Mouse (Mus musculus): ENCODE data around the gene Scd2. TPM values are rescaled to one million over a fixed set of nuclear protein-coding genes. Genes with fewer than 3 reads are reported as not detected.

The Scd2 gene
- total and polyA plus RNA-seq, 2 experiments from 2014 or later, result 210 to 696 TPM

DNA sequence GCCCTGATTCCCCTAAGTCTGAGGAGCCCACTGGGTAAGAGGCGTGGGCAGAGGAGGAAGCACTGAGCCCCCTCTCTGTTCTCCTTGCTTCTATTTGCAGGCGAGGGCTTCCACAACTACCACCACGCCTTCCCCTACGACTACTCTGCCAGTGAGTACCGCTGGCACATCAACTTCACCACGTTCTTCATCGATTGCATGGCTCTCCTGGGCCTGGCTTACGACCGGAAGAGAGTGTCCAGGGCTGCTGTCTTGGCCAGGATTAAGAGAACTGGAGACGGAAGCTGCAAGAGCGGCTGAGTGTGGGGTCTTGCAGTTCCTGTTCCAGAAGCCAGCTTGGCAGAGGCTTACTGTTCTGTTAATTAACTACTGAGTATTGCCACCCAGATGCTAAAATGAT lies 9.4 kb downstream of the Scd2 start:
- no peak for ATAC-seq
- Histone ChIP-seq H3K27me3 (ENCODE audit: insufficient read depth, low read length) (no peaks in the 10 kb centered on the region), H3K4me1 (ENCODE audit: insufficient read depth) (peaks cover 25% of the 10 kb centered on the region; the same call in 1 of the 2 replicates), H3K9me3 (ENCODE audit: low read length) (no peaks in the 10 kb centered on the region), H3K4me2 (ENCODE audit: low read depth) (no peak overlapping the region), H3K4me3 (ENCODE audit: low read depth, low read length) (no peak overlapping the region), H3K36me3 (ENCODE audit: insufficient read depth) (peaks cover 86% of the 10 kb centered on the region), H3K9ac (no peak overlapping the region), H3K27ac (ENCODE audit: low read depth, low read length) (0 out of 2 replicates have a peak overlapping the region, but pooled peaks have one; percentile 35)
- WGBS, result 64% methylated on average over 11 of the region's 11 CpGs
- DNase-seq, result peak; percentile 42
- no peak for TF ChIP-seq CTCF (IDR thresholded peaks at IDR 0.05; ENCODE audit: low read depth)

DNA sequence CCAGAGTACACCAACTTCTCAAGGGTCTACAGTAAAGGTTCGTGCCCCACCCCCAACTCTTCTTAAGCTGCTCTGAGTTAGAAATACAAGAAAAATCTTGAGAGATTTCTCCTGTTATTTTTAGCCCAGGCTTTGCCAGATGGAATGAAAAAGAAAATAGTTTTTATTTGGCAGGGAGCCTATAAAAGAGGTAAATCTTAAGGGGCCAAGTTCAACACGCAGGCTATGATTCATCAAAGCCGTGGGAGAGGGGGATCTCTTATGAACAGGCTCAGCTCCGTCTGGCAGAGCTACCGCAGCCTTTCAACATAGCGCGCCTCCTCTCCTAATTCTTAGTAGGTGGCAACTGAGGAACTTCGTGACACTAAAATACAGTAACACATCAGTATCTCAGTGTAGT lies 10.0 kb downstream of the Scd2 start:
- Histone ChIP-seq H3K4me2 (ENCODE audit: low read depth) (no peak overlapping the region), H3K4me1 (ENCODE audit: insufficient read depth) (peaks cover 20% of the 10 kb centered on the region; the same call in 1 of the 2 replicates), H3K9ac (no peak overlapping the region), H3K4me3 (ENCODE audit: low read depth, low read length) (no peak overlapping the region), H3K9me3 (ENCODE audit: low read length) (no peaks in the 10 kb centered on the region), H3K27me3 (ENCODE audit: insufficient read depth, low read length) (no peaks in the 10 kb centered on the region), H3K27ac (ENCODE audit: low read depth, low read length) (no peak overlapping the region), H3K36me3 (ENCODE audit: insufficient read depth) (peaks cover 85% of the 10 kb centered on the region)
- ATAC-seq, result no peak
- WGBS, result 55% methylated on average over 8 of the region's 8 CpGs
- TF ChIP-seq CTCF (IDR thresholded peaks at IDR 0.05; ENCODE audit: low read depth), result no peak
- peak; percentile 16 for DNase-seq

DNA sequence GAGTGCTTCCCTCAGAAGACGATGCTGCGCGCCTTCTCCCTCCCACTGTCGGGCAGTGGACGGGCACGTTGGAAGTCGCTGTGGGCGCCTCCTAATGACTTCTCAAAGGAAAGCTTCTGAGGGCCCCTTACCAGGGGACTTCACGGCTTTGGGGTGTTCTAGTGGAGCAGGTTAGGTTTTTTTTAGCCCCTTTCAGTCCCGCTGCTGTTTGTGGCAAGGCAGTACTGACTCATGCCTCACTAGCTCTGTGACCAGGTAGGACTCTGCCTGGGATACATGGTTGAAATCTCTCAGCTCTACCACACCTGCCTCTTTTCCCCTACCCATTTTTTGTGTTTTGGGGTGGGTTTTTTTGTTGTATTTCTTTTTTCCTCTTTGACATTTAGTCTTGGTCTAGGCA lies 10.9 kb downstream of the Scd2 start:
- no peak for ATAC-seq
- no peak overlapping the region for H3K4me2 ChIP-seq (ENCODE audit: low read depth)
- no peak overlapping the region for H3K9ac ChIP-seq
- 75% methylated on average over 10 of the region's 10 CpGs for WGBS
- H3K36me3 ChIP-seq (ENCODE audit: insufficient read depth), result peaks cover 81% of the 10 kb centered on the region
- peaks cover 18% of the 10 kb centered on the region; the same call in 1 of the 2 replicates for H3K4me1 ChIP-seq (ENCODE audit: insufficient read depth)
- no peaks in the 10 kb centered on the region for H3K27me3 ChIP-seq (ENCODE audit: insufficient read depth, low read length)
- DNase-seq, result no peak
- no peaks in the 10 kb centered on the region for H3K9me3 ChIP-seq (ENCODE audit: low read length)
- H3K27ac ChIP-seq (ENCODE audit: low read depth, low read length), result no peak overlapping the region
- no peak for TF ChIP-seq CTCF (IDR thresholded peaks at IDR 0.05; ENCODE audit: low read depth)
- no peak overlapping the region for H3K4me3 ChIP-seq (ENCODE audit: low read depth, low read length)

DNA sequence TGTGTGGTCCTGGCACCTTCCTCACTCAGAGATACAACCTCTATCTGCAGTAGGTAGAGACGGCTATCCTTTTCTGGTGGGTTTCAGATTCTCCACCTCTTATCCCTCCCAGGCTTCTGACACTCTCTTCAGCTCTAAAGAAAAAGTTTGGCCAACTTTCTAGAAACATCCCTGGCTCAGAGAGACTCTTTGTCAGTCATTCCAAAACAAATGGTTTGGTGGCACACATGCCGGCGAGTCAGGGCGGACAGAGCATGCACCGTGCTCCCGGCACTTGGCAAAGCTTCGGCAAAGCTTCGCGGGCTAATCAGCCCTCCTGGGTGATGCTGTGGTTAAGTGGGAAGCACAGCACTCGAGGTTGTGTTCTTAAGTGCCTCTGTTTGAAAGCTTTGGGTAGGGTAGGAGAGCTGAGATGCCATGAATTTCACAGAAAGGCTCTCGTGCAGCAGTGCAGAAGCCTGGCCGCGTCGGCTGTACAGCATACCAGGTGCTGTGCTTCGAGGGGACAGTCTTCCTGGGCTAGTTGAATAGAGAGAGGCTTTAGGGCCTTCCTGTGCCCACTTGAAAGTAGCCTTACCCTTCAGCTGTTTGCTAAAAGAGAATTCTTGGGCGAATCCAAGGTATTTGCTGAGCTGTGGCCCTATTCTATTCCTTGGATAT lies 11.5 kb downstream of the Scd2 start:
- H3K4me1 ChIP-seq (ENCODE audit: insufficient read depth), result peaks cover 17% of the 10 kb centered on the region; the same call in 1 of the 2 replicates
- 68% methylated on average over 16 of the region's 16 CpGs for WGBS
- H3K4me3 ChIP-seq (ENCODE audit: low read depth, low read length), result no peak overlapping the region
- H3K9ac ChIP-seq, result no peak overlapping the region
- no peak overlapping the region for H3K4me2 ChIP-seq (ENCODE audit: low read depth)
- H3K27me3 ChIP-seq (ENCODE audit: insufficient read depth, low read length), result no peaks in the 10 kb centered on the region
- no peak for ATAC-seq
- TF ChIP-seq CTCF (IDR thresholded peaks at IDR 0.05; ENCODE audit: low read depth), result no peak
- H3K27ac ChIP-seq (ENCODE audit: low read depth, low read length), result no peak overlapping the region
- no peak for DNase-seq
- peaks cover 80% of the 10 kb centered on the region for H3K36me3 ChIP-seq (ENCODE audit: insufficient read depth)
- H3K9me3 ChIP-seq (ENCODE audit: low read length), result no peaks in the 10 kb centered on the region

DNA sequence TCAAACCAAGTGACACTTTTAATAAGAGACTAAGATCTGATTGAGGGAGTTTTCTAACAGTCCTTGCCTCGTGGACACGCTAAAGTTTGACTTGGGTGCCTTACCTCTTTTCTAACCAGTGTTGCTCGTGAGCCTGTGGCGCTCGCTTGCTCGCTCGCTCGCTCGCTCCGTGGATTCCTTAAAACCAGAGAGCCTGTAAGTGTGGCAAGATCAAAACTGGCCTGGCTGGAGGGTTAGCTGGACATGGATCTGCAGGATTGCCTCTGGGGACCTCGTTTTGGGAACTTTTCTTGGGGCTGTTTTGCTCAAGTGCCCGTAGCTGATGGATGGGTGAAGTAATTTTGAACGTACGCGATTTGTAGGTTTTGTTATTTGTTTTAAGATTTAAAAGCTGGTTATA lies 12.2 kb downstream of the Scd2 start:
- Histone ChIP-seq H3K4me1 (ENCODE audit: insufficient read depth) (0 out of 2 replicates have a peak, but pooled peaks cover 12% of the 10 kb centered on the region), H3K4me2 (ENCODE audit: low read depth) (no peak overlapping the region), H3K27ac (ENCODE audit: low read depth, low read length) (no peak overlapping the region), H3K9ac (no peak overlapping the region), H3K27me3 (ENCODE audit: insufficient read depth, low read length) (no peaks in the 10 kb centered on the region), H3K36me3 (ENCODE audit: insufficient read depth) (peaks cover 73% of the 10 kb centered on the region), H3K4me3 (ENCODE audit: low read depth, low read length) (no peak overlapping the region), H3K9me3 (ENCODE audit: low read length) (no peaks in the 10 kb centered on the region)
- DNase-seq, result no peak
- 87% methylated on average over 15 of the region's 15 CpGs for WGBS
- no peak for ATAC-seq
- no peak for TF ChIP-seq CTCF (IDR thresholded peaks at IDR 0.05; ENCODE audit: low read depth)

DNA sequence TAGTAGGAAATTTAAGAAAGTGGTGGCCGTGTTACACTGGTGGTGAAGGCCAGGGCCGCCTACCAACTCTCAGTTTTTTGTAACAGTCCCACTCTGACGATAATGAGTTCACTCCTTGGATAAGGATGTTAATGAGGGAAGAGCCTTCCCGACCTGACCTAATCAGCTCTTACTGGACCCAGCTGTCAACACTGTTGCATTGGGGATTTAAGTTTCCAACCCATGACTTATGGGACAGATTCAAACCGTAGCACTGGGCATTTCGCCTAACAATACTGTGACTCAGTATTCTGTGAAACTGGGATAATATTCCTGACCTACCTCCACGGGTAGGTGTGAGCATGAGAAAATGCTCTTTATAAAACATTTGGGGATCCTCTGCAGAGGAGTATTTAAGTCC lies 12.7 kb downstream of the Scd2 start:
- H3K9me3 ChIP-seq (ENCODE audit: low read length), result no peaks in the 10 kb centered on the region
- DNase-seq, result no peak
- peaks cover 69% of the 10 kb centered on the region for H3K36me3 ChIP-seq (ENCODE audit: insufficient read depth)
- H3K27ac ChIP-seq (ENCODE audit: low read depth, low read length), result no peak overlapping the region
- no peak overlapping the region for H3K9ac ChIP-seq
- H3K4me1 ChIP-seq (ENCODE audit: insufficient read depth), result 0 out of 2 replicates have a peak, but pooled peaks cover 7% of the 10 kb centered on the region
- TF ChIP-seq CTCF (IDR thresholded peaks at IDR 0.05; ENCODE audit: low read depth), result no peak
- H3K4me3 ChIP-seq (ENCODE audit: low read depth, low read length), result no peak overlapping the region
- H3K27me3 ChIP-seq (ENCODE audit: insufficient read depth, low read length), result no peaks in the 10 kb centered on the region
- no peak overlapping the region for H3K4me2 ChIP-seq (ENCODE audit: low read depth)
- ATAC-seq, result no peak
- 58% methylated on average over 7 of the region's 7 CpGs for WGBS

DNA sequence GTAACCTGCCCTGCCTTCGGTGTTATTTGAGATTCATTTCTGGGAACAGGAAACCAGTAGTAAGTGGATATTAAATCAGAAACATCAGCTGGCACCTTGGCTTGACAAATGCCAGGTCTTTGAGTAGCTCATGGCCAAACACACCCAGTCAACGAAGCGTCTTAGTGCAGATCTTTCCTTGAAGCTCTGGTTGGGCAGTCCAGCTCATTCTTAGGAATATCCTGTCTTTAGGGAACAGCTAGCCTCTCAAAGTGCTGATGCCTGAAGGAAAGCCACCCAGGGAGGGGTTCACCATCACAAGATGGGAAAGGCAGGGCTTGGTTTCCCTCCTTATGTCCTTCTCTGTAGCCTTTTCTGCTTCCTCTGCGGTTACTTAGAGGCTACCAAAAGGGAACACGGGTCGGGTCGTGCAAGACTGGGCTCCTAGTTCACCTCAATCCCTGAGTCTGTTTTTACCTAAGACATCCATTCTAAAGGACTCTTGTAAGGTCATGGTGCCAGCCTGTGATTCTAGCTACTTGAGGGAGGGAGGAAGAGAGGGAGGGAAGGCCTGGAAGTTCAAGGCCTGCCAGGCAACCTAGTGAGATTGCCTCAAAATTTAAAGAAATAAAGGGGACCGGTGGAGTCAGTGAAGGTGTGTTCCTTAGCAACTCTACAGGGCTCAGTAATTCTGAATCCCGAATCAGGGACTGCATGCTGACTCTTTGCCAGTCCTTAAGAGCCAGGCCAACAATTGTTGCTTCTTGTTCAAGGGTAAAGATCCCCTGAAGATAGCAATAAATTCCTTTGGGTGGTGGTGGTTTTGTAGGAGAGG lies 13.8 kb downstream of the Scd2 start:
- Histone ChIP-seq H3K27me3 (ENCODE audit: insufficient read depth, low read length) (no peaks in the 10 kb centered on the region), H3K4me2 (ENCODE audit: low read depth) (no peak overlapping the region), H3K4me1 (ENCODE audit: insufficient read depth) (0 out of 2 replicates have a peak, but pooled peaks cover 7% of the 10 kb centered on the region), H3K9me3 (ENCODE audit: low read length) (no peaks in the 10 kb centered on the region), H3K27ac (ENCODE audit: low read depth, low read length) (0 out of 2 replicates have a peak overlapping the region, but pooled peaks have one; percentile 15), H3K36me3 (ENCODE audit: insufficient read depth) (peaks cover 59% of the 10 kb centered on the region), H3K4me3 (ENCODE audit: low read depth, low read length) (no peak overlapping the region), H3K9ac (no peak overlapping the region)
- no peak for DNase-seq
- 79% methylated on average over 9 of the region's 9 CpGs for WGBS
- ATAC-seq, result no peak
- TF ChIP-seq CTCF (IDR thresholded peaks at IDR 0.05; ENCODE audit: low read depth), result no peak

All from forebrain, postnatal 0 days (tissue).